7 mouse cellular contexts compared by ENCODE assay signal in genomic region chr9:59290957-59291687, GRCm38 (mm10). TPM values are rescaled to one million over a fixed set of nuclear protein-coding genes. Genes with fewer than 3 reads are reported as not detected.
A peak's percentile ranks its signal among the peaks of the same experiment; 100 is the strongest.
DNase-seq lines count a peak whose midpoint lies in the region; ATAC-seq lines count a peak whose summit lies in the region.

Gene Adpgk, plus strand, starts transcription at chr9:59291558.

- H3K4me1 ChIP-seq in embryonic facial prominence, embryonic 12.5 days = peaks cover 39% of the 10 kb centered on the region
- peaks cover 23% of the 10 kb centered on the region for H3K4me1 ChIP-seq in limb, embryonic 11.5 days (ENCODE audit: control insufficient read depth, insufficient read depth, low read length)
- peaks cover 15% of the 10 kb centered on the region for H3K4me1 ChIP-seq in midbrain, embryonic 14.5 days (ENCODE audit: control insufficient read depth, insufficient read depth, low read length)

- H3K36me3 ChIP-seq in embryonic facial prominence, embryonic 12.5 days = no peaks in the 10 kb centered on the region
- H3K36me3 ChIP-seq in limb, embryonic 11.5 days (ENCODE audit: control insufficient read depth, insufficient read depth, low read length) = no peaks in the 10 kb centered on the region
- H3K36me3 ChIP-seq in midbrain, embryonic 14.5 days (ENCODE audit: control insufficient read depth, insufficient read depth, low read length) = no peaks in the 10 kb centered on the region

- DNase-seq in adrenal gland, postnatal 25 days = peak; percentile 96
- DNase-seq in heart, adult 11 months = peak; percentile 100
- DNase-seq in kidney, adult 18-20 months = peak; percentile 98
- DNase-seq in limb, embryonic 11.5 days (ENCODE audit: low spot score) = peak; percentile 99
- DNase-seq in midbrain, embryonic 14.5 days = peak; percentile 100
- DNase-seq in spleen, adult 18-20 months = peak; percentile 97 to 98

- H3K27me3 ChIP-seq in embryonic facial prominence, embryonic 12.5 days = no peaks in the 10 kb centered on the region
- no peaks in the 10 kb centered on the region for H3K27me3 ChIP-seq in limb, embryonic 11.5 days (ENCODE audit: control insufficient read depth, insufficient read depth, low read length)
- H3K27me3 ChIP-seq in midbrain, embryonic 14.5 days (ENCODE audit: control insufficient read depth, insufficient read depth, low read length) = no peaks in the 10 kb centered on the region

- peak within 1 kb of the TSS; percentile 91 for H3K4me3 ChIP-seq in embryonic facial prominence, embryonic 12.5 days
- H3K4me3 ChIP-seq in limb, embryonic 11.5 days (ENCODE audit: low read depth, low read length) = peak within 1 kb of the TSS; percentile 93
- H3K4me3 ChIP-seq in midbrain, embryonic 14.5 days (replicated peaks; ENCODE audit: low read depth, low read length) = peak within 1 kb of the TSS; percentile 76

- ATAC-seq in embryonic facial prominence, embryonic 12.5 days (ENCODE audit: insufficient number of reproducible peaks, insufficient read depth, low FRiP score, low TSS enrichment) = peak; percentile 94
- ATAC-seq in limb, embryonic 11.5 days (ENCODE audit: insufficient number of reproducible peaks, low FRiP score, low TSS enrichment, low read depth) = peak; percentile 94
- peak; percentile 98 for ATAC-seq in midbrain, embryonic 14.5 days (ENCODE audit: low FRiP score, low TSS enrichment)

- peak within 1 kb of the TSS; percentile 88 for H3K9ac ChIP-seq in embryonic facial prominence, embryonic 12.5 days
- H3K9ac ChIP-seq in limb, embryonic 11.5 days (ENCODE audit: low read length) = peak within 1 kb of the TSS; percentile 79
- peak within 1 kb of the TSS; percentile 81 for H3K9ac ChIP-seq in midbrain, embryonic 14.5 days (replicated peaks; ENCODE audit: low read length)

- peak within 1 kb of the TSS; percentile 52 for H3K4me2 ChIP-seq in embryonic facial prominence, embryonic 12.5 days (replicated peaks)
- peak within 1 kb of the TSS; percentile 55 for H3K4me2 ChIP-seq in limb, embryonic 11.5 days (ENCODE audit: low read depth, severe bottlenecking)
- H3K4me2 ChIP-seq in midbrain, embryonic 14.5 days (ENCODE audit: low read length) = peak within 1 kb of the TSS; percentile 57

- WGBS in embryonic facial prominence, embryonic 12.5 days = 1% methylated on average over 58 of the region's 58 CpGs
- 3% methylated on average over 58 of the region's 58 CpGs for WGBS in limb, embryonic 11.5 days
- under 1% methylated on average over 58 of the region's 58 CpGs for WGBS in midbrain, embryonic 14.5 days

- H3K27ac ChIP-seq in embryonic facial prominence, embryonic 12.5 days = peak within 1 kb of the TSS; percentile 95
- peak within 1 kb of the TSS; percentile 77 for H3K27ac ChIP-seq in limb, embryonic 11.5 days (replicated peaks; ENCODE audit: low read depth, low read length)
- H3K27ac ChIP-seq in midbrain, embryonic 14.5 days (replicated peaks; ENCODE audit: low read depth, low read length) = peak within 1 kb of the TSS; percentile 96

- no peaks in the 10 kb centered on the region for H3K9me3 ChIP-seq in embryonic facial prominence, embryonic 12.5 days
- H3K9me3 ChIP-seq in limb, embryonic 11.5 days (ENCODE audit: control insufficient read depth, low read length) = no peaks in the 10 kb centered on the region
- no peaks in the 10 kb centered on the region for H3K9me3 ChIP-seq in midbrain, embryonic 14.5 days (ENCODE audit: control insufficient read depth, low read length)

RNA-seq across cellular contexts. Expression of gene Adpgk, which starts in this region (rescaled TPM):
- total RNA-seq in adrenal gland, postnatal 25 days (2021) = 28.6 and 31.1 TPM in 2 replicates
- polyA plus RNA-seq in embryonic facial prominence, embryonic 12.5 days (2016; fragmentation: Nextera tagmentation; extraction: Ambion mirVana) = 42.5 and 45.8 TPM in 2 replicates
- polyA plus RNA-seq in limb, embryonic 11.5 days (2014; fragmentation: Nextera tagmentation; extraction: Ambion mirVana) = 53.4 and 54.3 TPM in 2 replicates
- 19.2 and 24.0 TPM in 2 replicates for polyA plus RNA-seq in midbrain, embryonic 14.5 days (2014; fragmentation: Nextera tagmentation; extraction: Ambion mirVana)

Comparison
In these comparisons a context has a peak if more than half of its experiments do, and no peak if none do; other contexts are left out.
1. Peak in every context shown above with its lines: DNase-seq, ATAC-seq, H3K4me3 ChIP-seq and H3K27ac ChIP-seq.